Mouse (Mus musculus) adipocyte (in vitro differentiated cells): ENCODE results near the gene Edc3.
A peak's percentile ranks its signal among the peaks of the same experiment; 100 is the strongest.

Source experiments
- DNase-seq: peaks from one replicate; pipeline ENCODE4 v3.0.0-alpha.2; 2016; ENCODE audit warnings: low spot score

Gene Edc3

DNA sequence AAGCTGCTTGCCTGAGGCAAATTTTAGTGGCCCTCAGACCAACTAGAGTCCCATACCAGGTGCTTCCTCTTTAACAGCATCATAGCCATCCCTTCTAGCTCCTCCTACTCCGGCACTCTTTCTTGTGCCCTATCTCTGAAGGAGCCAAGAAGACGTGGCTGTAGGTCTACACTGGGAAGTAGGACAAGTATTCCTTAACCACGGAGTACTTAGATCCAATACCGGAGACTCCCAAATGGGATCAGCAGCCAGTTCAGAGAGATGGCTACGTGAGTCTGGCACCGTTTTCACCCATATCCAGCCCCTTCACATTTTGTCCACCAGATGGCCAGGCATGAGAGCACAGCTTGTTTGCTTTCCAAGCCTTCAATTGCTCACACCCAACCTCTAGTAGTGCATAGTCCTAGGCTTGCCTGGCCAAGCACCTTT, 54.2 kb downstream of the Edc3 start:
- peak; percentile 65 for DNase-seq

DNA sequence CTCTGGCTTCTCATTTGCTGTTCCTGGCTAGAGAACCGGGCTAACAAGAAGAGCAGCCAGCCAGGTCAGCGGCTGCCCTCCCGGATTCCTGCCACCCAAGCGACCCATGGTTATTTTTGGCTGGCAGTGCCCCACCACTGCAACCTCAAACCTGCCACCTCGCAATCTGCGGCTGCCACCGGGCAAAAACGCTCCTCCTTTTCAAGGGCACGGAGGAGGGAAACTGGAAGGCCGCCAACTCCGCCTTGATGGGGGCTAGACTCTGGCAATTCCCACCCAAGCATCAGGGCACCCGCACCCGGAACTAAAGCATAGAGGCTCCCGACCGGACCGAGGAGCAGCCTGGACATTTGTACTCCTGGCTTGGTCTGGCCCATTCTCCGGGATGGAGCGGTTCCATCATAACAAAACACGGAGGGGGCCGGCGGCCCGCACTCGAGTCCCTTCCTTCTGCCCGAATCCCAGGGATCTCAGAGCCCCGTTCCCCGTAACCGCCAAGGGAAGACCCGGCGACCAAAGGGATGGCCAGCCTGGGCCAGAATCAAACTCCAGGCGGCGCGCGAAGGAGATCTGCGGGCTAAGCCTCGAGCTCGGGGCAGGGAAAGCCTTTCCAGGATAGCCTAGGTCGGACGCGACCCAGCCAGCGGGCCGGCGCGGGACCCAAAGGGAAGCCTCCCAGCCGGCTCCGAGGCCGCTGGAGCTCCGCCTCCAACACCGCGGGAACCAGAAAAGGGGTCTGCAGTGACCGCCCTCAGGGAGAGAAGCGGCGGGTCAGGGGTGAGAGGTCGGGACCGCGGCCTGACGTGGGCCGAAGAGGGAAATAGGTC, 56.0 kb downstream of the Edc3 start:
- DNase-seq: peak; percentile 68

DNA sequence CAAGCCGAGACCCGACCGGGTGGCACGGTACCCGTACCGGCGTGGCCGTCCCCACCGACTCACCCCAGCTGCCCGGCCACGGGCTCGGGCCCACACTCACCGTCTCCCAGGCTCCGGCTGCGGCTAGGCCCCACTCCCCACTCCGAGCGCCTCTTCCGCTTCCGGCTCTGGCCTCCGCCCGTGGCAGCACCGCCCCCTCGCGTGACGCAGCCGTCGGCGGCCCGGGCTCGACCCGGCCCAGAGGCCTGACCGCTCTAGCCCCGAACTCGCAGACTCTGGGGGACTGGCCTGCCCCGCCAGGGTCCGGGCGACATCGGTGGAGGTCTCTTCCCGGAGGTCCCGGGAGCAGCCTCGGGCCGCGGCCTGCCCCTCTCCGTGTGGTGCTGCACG, 56.6 kb downstream of the Edc3 start:
- peak; percentile 88 for DNase-seq

DNA sequence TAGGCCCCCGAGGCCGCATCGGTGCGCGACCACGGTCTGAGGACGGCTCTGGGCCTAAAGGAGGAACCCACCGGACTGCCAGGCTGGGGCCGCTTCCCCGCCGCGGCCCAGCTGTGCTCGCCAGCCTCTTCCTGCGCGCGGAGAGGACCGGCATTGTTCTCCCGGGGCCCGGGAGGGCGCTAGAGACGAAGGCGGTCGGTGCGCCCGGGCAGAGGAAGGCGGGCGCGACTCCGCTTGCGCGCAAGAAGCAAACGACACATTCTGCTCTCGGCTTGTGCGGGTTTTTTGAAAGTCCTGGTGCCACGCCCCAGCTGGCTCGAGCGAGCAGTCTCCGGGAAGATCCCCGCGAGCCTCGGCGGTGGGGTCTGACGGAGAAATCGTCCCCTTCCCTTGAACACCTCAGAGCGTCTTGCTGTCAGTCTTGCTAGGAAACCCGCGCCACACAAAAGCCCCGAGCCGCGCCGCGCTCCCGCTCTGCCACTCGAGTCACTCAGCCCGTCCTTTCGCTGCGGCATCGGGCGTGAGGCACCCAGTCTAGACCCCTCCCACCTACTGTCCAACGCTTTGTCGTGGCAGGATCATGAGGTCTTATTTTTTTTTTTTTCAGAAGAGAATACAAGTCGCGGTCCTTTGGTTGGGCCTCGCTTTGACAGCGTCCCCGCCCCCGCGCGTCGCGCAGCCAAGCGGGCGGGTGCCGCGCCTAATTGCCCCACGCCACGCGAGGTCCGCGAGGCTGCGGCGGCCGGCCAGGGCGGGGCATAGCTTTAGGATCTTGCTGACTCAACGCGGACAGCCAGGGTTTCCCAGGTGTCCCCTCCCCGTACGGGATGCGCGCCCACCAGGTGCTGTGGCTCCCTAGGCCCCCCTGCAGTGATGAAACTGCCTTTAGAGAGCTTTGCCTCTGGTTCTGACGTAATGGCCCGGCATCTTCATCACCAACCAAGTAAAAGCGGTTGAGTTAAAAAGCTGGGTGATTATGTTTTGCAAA, 57.3 kb downstream of the Edc3 start, which contains the start of gene Clk3:
Clk3 (minus strand) TSS at position 497 of the 988 bp plus-strand sequence.
- peak; percentile 68 for DNase-seq

DNA sequence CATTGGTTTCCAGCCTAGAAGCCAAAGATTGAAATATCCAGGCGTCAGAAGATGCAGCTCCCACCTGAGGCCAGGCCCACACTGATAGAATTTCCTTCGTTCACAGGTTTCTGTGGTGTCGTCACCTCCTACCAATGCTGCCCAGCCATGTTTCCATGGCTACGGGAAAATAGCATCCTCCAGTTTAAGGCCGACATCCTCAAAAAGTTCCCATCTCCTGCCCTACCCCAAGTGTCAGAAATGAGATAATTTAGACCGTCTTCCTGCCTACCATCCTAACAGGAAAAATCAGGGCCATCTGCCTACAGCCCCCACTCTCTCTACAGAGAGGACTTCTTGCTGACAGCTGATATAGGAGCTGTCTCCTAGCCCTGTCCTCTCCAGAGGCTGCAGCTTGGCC, 58.1 kb downstream of the Edc3 start:
- no peak for DNase-seq

DNA sequence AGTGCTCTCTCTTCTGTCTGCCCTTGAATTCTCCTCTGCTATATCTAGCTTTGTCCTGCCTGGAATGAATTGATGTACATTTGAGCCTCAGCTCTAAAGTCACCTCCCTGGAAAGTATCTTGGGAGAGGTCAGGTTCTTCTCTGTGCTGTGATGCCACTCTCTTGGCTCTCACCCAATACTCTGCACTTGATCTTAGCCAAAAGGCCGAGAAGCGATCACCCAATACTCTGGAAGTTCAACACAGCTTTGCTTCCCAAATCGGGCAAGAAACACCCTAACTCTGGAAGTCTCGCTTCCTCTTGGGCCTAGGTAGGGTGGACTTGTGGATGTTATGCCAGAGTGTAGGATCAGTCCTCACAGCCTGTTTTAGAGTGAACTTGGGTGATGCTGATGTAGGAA, 58.9 kb downstream of the Edc3 start:
- no peak for DNase-seq

DNA sequence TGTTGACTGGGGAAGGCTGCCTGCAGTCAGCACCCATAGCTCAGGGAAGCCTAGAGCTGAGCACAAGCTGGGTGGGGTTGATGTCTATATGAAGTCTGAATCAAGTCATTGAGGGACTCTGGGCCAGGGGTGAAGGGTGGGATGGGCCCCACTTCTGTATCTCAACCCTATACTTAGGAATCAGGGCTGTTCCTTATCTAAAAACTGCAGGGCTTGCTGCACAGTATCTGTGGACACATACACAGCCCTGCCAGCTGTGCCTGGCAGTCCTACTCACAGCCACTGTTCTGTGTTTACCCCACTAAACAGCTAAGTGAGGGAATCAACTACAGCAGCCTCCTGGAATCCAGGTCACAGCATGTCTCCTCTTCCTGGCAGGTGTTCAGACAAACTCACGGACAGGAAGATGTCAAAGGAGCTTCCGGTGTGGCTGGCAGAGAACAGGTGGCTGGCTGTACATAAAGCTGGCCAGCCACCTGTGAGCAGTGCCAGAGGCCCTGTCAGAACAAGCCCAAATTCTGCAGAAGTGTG, 61.3 kb downstream of the Edc3 start:
- DNase-seq: no peak

DNA sequence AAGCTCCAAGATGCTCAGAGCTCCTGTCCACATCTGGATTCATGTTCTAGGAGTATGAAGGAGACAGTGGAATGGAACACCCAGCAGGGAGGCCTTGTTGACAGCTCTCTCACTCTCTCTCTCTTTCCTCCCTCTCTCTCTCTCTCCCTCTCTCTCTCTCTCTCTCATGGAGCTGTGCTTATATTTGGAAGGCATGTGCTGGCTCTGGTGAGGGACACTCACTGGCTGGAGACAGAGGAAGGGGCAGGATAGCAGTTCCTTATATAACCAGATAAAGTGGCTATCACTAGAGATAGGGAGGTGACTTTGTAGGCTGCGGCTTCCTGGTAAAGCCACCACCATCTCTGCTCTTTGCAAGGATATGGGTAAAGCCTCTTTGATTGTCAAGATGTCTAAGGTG, 61.9 kb downstream of the Edc3 start:
- no peak for DNase-seq

DNA sequence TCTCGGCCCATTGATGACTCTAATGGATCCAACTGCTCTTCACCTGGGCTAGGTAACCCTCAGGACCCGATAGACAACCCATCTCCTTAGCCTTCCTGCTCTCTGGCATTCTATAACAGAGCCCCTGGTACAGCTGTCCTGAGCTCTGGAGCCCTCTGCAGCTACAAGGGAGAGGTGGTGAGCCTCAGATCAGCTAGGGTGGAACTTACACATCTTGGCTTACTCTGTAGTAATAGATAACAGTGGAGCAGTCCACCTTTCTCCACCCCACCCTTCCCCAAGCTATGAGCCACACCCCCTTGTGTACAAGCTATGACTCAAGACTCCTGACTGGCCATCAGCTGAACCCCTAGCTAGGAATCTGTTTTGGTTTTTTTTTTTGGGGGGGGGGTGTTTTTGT, 62.5 kb downstream of the Edc3 start:
- DNase-seq: no peak

DNA sequence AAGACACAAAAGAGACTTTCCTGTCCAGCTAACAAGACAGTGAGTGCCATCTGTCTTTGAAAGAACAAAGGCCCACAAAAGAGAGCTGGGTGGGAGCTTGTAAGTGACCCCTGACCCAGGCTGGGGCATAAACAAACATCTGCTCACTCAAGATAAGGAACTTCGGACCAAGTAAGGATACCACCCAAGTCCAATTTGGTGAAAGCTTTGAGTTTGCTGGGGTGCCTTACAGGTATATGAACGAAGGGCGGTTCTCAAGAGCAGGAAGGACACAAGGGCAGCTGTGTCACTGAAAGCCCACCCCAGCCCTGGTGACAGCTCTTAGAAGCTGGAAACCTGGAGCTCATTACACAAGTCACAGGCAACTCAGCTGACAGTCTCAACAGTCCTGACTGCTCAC, 65.4 kb downstream of the Edc3 start:
- no peak for DNase-seq

DNA sequence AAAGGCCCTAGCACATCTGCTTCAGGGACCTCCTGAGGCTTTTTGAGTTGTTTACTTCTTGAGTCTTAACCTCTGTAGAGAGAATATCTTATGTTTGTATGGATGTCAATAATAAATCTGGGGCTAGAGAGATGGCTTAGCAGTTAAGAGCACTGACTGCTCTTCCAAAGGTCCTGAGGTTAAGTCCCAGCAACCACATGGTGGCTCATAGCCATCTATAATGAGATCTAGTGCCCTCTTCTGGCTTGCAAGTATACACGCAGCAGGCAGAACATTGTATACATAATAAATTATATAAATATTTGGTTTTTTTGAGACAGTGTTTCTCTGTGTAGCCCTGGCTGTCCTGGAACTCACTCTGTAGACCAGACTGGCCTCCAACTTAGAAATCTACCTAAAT, 65.8 kb downstream of the Edc3 start:
- peak; percentile 47 for DNase-seq

DNA sequence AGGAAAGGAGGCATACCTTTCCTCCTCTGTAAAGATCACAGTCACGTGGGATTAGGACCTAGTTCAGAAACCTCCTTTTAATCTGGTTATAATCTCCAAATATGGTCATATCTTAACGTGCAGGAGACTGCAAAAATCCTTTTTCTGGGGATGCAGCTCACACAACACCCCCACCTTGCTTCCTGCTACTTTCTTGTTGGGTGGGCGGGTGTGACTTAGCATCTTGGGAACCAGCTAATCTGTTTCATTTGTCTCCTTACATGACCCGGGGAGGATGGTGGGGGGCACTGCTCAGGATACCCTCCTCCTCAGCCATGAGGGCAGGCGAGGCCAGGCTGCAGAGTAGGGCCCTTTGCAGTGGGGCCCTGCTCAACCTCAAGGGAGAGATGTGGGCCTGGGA, 66.7 kb downstream of the Edc3 start:
- no peak for DNase-seq

DNA sequence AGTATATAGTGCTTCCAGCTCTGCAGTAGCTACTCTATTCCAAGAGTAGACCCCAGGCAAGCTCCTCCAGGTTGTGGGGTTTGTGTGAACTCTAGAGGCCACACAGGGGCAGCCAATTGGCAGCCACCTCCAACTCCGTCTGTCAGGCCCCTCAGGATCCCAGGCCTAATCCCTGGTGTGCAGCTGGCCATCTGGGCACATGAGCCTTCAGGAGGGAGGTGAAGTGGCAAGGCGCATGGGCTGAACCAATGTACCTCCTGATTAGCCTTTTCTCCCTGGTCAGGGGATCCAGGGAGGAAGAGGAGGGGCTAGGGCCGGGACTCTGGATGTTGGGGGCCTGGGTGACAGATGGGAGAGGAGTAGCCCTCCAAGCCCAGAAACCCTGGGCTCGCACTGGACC, 67.4 kb downstream of the Edc3 start:
- no peak for DNase-seq

DNA sequence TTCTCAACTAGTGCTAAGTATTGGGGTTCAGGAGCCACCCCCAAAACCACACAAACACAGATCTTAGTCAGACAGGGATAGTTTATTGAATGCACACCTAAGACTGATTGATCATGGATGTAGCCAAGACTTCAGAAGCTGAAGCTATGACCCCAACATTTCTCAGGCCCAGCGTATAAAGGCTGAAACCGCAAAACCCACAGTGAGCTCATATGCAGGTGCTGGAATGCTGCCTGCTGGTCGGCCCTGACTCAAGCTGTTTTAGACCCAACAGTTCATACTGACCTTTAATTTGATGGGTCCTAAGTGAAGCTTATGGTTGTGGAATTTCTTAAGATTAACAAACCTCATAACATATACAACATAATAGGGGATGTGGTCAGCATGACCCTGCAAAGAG, 74.3 kb downstream of the Edc3 start:
- DNase-seq: no peak

DNA sequence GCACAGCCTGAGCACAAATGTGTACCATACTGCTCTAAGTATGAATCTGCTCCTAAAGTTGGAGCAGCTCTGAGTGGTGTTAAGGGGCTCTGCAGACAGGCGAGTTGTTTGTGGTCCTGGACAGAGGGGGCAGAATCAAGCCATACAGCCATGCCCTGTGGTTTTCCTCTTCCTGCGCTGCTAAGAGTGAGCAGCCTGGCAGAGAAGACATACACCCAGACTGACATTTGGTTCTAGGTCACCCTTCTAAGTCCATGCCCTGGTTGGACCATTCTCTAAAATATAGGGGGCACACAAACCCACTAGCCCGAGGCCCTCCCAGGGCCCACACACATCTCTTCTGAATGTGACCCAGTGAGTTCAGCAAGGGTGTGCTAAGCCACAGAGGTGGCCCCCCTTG, 81.4 kb downstream of the Edc3 start:
- no peak for DNase-seq

DNA sequence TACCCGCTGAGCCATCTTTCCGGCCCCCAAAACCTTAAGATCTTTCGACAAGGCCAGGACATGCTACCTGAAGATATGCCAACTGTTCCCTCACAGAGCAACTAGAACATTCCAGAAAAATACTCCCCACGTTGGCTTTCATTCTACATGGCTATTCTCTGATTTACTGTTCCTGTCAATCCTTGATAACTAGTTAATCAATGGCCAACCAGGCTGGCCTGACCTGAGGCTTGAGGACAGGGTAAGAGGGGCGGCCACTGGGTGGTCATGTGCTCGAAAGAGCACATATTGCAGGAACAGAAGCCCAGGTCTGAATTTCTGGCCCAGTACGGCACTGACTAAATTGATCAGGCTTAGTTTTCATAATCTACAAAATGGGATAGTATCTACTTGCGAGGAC, 89.1 kb downstream of the Edc3 start:
- DNase-seq: no peak

DNA sequence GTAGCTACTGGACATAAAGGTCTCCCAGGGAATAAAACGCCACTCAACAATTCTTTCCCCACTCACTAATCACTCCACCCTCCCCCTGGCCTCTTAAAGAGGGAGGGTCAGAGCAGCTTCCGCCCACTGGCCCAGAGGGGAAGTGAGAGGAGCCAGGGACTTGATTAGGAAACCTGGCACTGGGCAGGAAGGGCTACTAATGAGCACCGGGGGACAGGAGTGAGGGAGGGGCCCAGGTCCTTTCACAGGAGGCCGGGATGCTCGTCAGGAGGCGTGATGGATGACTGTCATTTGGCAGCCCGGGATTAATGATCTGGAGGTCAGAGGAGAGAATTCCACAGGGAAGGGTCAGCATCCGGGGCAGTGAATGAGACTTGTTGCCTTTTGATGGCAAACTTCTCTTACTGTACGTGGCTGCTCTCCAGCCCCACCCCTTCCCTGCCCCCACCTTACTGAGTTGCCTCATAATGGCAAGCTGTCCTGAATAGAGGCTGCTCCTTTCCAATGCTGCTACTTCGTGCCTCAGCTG, 90.4 kb downstream of the Edc3 start:
- peak; percentile 31 for DNase-seq

DNA sequence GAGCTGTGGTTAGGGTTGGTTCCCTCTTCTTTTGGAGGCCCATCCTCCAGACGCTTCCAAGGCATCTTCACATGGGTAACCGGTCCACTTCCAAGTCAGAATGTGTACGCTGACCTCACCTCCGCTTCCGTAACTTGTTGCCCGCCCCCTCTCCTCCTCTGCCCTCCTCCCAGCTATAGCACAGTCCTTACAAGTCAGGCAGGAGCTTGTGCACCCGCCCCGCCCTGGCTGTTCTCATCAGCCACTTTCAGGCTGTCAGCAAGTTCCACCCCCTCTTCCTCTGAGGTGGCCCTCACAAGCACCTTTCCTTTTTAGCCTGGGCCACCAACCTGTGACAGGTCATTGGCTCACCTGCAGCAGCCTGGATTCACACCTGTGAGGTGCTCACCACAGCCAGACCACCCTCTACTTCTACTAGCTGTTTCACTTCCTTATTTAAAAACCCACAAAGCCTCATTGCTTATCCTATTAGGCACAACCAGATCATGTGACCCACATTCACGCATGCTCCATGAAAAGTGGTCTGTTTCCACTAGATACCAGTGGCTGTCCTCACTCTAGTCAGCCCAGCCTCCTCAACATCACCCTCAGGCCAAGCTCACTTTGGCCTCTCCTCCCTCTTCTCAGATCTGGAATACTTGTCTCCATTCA, 92.1 kb downstream of the Edc3 start:
- DNase-seq: no peak
